Mouse (Mus musculus) neural tube, embryonic 13.5 days (tissue): ENCODE measurements around the gene Slc41a3. TPM values are rescaled to one million over a fixed set of nuclear protein-coding genes. Genes with fewer than 3 reads are reported as not detected.
A peak's percentile ranks its signal among the peaks of the same experiment; 100 is the strongest.

ENCODE experiments used
- ATAC-seq: fragments of 200-750 bp; cut with Nextera tagmentation; 2 replicates; pipeline ENCODE4 v1.8.0; 2017; ENCODE audit warnings: low read depth, mild to moderate bottlenecking, moderate TSS enrichment, moderate library complexity
- H3K27ac ChIP-seq: fragments of 300-500 bp; sonication (generic); replicated peaks from 2 replicates; pipeline ENCODE4 v1.5.1; 2015; ENCODE audit warnings: moderate library complexity, mild to moderate bottlenecking, inconsistent platforms
- H3K27me3 ChIP-seq: fragments of 300-500 bp; sonication (generic); 2 replicates; pipeline ENCODE4 v1.6.1; 2015; ENCODE audit warnings: mild to moderate bottlenecking, inconsistent platforms
- H3K36me3 ChIP-seq: fragments of 300-500 bp; sonication (generic); 2 replicates; pipeline ENCODE4 v1.6.1; 2015; ENCODE audit warnings: mild to moderate bottlenecking, inconsistent platforms
- H3K4me1 ChIP-seq: fragments of 300-500 bp; sonication (generic); replicated peaks from 2 replicates; pipeline ENCODE4 v1.6.1; 2015; ENCODE audit warnings: inconsistent platforms
- H3K4me2 ChIP-seq: fragments of 300-500 bp; sonication (generic); 2 replicates; pipeline ENCODE4 v1.6.1; 2015; ENCODE audit warnings: inconsistent platforms, mild to moderate bottlenecking, moderate library complexity
- H3K4me3 ChIP-seq: fragments of 300-500 bp; sonication (generic); 2 replicates; pipeline ENCODE4 v1.5.1; 2015; ENCODE audit warnings: mild to moderate bottlenecking, inconsistent platforms
- H3K9ac ChIP-seq: fragments of 300-500 bp; sonication (generic); 2 replicates; pipeline ENCODE4 v1.6.1; 2015; ENCODE audit warnings: moderate library complexity, mild to moderate bottlenecking, inconsistent platforms
- H3K9me3 ChIP-seq: fragments of 300-500 bp; sonication (generic); 2 replicates; pipeline ENCODE4 v1.6.1; 2016; ENCODE audit warnings: inconsistent platforms
- WGBS: fragments of 180-500 bp; shearing (Covaris S2); methylation state at CpG from one replicate; pipeline ENCODE4 v1.1.7; 2015; 5-methylcytosine and 5-hydroxymethylcytosine counted together
- polyA plus RNA-seq: library from polyadenylated mRNA; unstranded; fragments of >200 nt; fragmentation: Nextera tagmentation; extraction: Ambion mirVana; gene quantifications from 2 replicates; pipeline ENCODE4 v1.2.1, GENCODE M21; 2015

Gene Slc41a3
- polyA plus RNA-seq, 1 experiment from 2014 or later: 5.8 TPM

DNA sequence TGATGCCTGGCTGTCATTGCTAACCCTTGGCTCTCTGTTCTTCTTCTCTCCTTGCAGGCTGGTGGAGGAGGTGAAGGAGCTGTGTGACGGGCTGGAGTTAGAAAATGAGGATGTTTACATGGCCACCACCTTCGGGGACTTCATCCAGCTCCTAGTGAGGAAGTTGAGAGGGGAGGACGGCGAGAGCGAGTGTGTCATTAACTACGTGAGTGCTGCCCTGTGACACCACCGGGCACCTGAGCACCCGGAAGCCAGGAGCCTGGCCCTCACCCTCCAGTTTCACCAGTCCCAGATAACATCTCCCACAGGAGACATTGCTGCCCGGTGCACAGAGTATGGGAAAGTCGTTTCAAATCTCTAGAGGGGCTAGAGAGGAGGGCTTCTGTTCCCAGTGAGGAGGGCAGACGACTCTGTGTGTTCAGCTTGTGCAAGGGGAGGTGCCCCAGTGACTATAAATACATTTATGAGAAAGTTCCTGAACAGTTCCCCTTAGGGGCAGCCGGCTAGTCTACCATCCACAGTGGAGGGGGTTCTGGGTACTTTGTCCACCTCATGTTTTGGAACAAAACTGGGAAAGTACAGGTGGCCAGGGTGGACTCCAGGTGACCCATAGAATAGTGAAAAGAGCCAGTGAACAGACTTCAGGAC is 34.7 kb upstream of the Slc41a3 start:
- H3K27ac ChIP-seq: no peak overlapping the region
- H3K9ac ChIP-seq: no peak overlapping the region
- no peak for ATAC-seq
- peaks cover 19% of the 10 kb centered on the region for H3K4me1 ChIP-seq
- H3K4me2 ChIP-seq: no peak overlapping the region
- WGBS: 67% methylated on average over 12 of the region's 12 CpGs
- H3K27me3 ChIP-seq: no peaks in the 10 kb centered on the region
- no peaks in the 10 kb centered on the region for H3K36me3 ChIP-seq
- no peaks in the 10 kb centered on the region for H3K9me3 ChIP-seq
- no peak overlapping the region for H3K4me3 ChIP-seq

- Histone ChIP-seq H3K4me3 (no peak overlapping the region), H3K9me3 (no peaks in the 10 kb centered on the region), H3K9ac (no peak overlapping the region), H3K4me1 (peaks cover 17% of the 10 kb centered on the region), H3K27ac (no peak overlapping the region), H3K4me2 (no peak overlapping the region), H3K27me3 (no peaks in the 10 kb centered on the region), H3K36me3 (no peaks in the 10 kb centered on the region)
- WGBS: 85% methylated on average over 8 of the region's 8 CpGs
- no peak for ATAC-seq
These were observed 34.1 kb upstream of the Slc41a3 start for GRCm38 (mm10) chr6:90570392-90570791.

GRCm38 (mm10) chr6:90575261-90575715 is 29.2 kb upstream of the Slc41a3 start:
- ATAC-seq: peak; percentile 51
- H3K36me3 ChIP-seq: no peaks in the 10 kb centered on the region
- no peak overlapping the region for H3K9ac ChIP-seq
- no peaks in the 10 kb centered on the region for H3K9me3 ChIP-seq
- WGBS: 46% methylated on average over 3 of the region's 3 CpGs
- H3K4me3 ChIP-seq: no peak overlapping the region
- H3K4me2 ChIP-seq: no peak overlapping the region
- H3K27me3 ChIP-seq: no peaks in the 10 kb centered on the region
- H3K4me1 ChIP-seq: peaks cover 9% of the 10 kb centered on the region
- 0 out of 2 replicates have a peak overlapping the region, but pooled peaks have one; percentile 18 for H3K27ac ChIP-seq

DNA sequence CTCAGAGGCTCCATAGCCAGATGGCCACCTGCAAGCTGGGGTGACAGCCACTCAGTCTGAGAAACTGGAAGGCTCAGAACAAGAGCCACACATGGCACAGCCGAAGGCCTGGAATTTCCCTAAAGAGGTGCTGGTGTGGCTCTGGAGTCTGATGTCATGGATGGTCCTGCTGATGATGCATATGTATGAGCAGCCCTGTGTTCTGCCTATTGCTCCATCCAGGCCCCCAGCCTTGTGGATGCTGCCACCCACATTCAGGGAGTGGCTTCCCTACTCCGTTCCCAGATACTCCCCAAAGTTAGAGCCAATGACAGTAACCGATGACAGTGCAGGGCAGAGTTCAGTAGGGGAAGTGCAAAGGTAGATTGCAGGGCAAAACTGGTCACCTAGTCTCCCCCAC is 26.4 kb upstream of the Slc41a3 start:
- Histone ChIP-seq H3K9me3 (no peaks in the 10 kb centered on the region), H3K27me3 (no peaks in the 10 kb centered on the region), H3K27ac (no peak overlapping the region), H3K9ac (no peak overlapping the region), H3K4me2 (no peak overlapping the region), H3K4me1 (peaks cover 8% of the 10 kb centered on the region), H3K4me3 (no peak overlapping the region), H3K36me3 (no peaks in the 10 kb centered on the region)
- WGBS: 50% methylated on average over 3 of the region's 3 CpGs
- ATAC-seq: no peak

DNA sequence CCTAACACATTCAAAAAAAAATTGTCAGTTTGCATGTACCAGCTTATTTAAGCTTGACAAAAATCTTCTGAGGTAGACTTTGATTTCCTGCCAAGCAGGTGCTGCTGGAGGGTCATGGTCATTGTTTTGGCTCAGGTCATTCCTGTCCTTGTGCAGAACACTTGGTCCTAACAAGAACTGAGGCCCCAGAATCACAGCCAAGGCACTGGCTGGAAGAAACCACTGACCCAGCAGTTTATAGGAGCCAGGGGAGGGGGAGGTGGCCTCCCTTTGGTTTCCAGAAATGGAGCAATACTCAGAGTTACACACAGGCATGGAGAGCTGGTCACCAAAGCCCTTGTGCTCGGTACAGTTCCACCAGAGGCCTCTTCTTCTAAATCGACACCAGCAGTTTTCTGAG is 22.2 kb upstream of the Slc41a3 start:
- H3K9ac ChIP-seq: no peak overlapping the region
- H3K4me3 ChIP-seq: no peak overlapping the region
- H3K9me3 ChIP-seq: no peaks in the 10 kb centered on the region
- 87% methylated on average over 2 of the region's 2 CpGs for WGBS
- no peak overlapping the region for H3K27ac ChIP-seq
- H3K36me3 ChIP-seq: no peaks in the 10 kb centered on the region
- no peaks in the 10 kb centered on the region for H3K27me3 ChIP-seq
- ATAC-seq: no peak
- 0 out of 2 replicates have a peak, but pooled peaks cover 4% of the 10 kb centered on the region for H3K4me1 ChIP-seq
- H3K4me2 ChIP-seq: no peak overlapping the region

GRCm38 (mm10) chr6:90588113-90588512 is 16.4 kb upstream of the Slc41a3 start:
- Histone ChIP-seq H3K9ac (no peak overlapping the region), H3K36me3 (no peaks in the 10 kb centered on the region), H3K27ac (no peak overlapping the region), H3K27me3 (no peaks in the 10 kb centered on the region), H3K4me3 (no peak overlapping the region), H3K4me1 (no peaks in the 10 kb centered on the region), H3K9me3 (no peaks in the 10 kb centered on the region), H3K4me2 (no peak overlapping the region)
- ATAC-seq: no peak
- WGBS: 73% methylated on average over 5 of the region's 5 CpGs

DNA sequence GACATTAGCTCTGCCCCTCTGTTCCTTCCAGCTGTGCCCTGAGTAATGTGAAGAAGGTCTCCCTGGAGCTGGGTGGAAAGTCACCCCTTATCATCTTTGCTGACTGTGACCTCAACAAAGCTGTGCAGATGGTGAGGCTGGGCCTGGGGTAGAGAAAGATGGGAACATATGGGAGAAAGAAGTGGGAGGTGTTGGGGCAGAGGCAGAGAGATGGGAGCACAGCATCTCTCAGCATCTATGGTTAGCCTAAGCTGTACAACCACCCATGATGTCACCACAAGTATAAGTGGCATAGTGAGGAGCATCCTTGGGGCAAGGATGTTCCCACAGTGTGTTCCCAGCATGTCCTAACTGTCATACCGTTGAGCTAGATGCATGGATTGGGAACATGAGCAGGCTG is 13.8 kb upstream of the Slc41a3 start:
- H3K9me3 ChIP-seq: no peaks in the 10 kb centered on the region
- no peak for ATAC-seq
- no peaks in the 10 kb centered on the region for H3K27me3 ChIP-seq
- H3K9ac ChIP-seq: no peak overlapping the region
- no peaks in the 10 kb centered on the region for H3K36me3 ChIP-seq
- H3K27ac ChIP-seq: no peak overlapping the region
- no peak overlapping the region for H3K4me2 ChIP-seq
- H3K4me3 ChIP-seq: no peak overlapping the region
- no peaks in the 10 kb centered on the region for H3K4me1 ChIP-seq
- 91% methylated on average over 1 of the region's 1 CpGs for WGBS

- Histone ChIP-seq H3K27ac (no peak overlapping the region), H3K9ac (no peak overlapping the region)
These were observed 9.6 kb upstream of the Slc41a3 start for GRCm38 (mm10) chr6:90594972-90595371.

GRCm38 (mm10) chr6:90597060-90597459 is 7.5 kb upstream of the Slc41a3 start:
- H3K4me2 ChIP-seq: no peak overlapping the region
- no peak overlapping the region for H3K9ac ChIP-seq
- no peak overlapping the region for H3K4me3 ChIP-seq
- H3K36me3 ChIP-seq: no peaks in the 10 kb centered on the region
- WGBS: 93% methylated on average over 4 of the region's 4 CpGs
- ATAC-seq: no peak
- H3K27ac ChIP-seq: no peak overlapping the region
- no peaks in the 10 kb centered on the region for H3K9me3 ChIP-seq
- no peaks in the 10 kb centered on the region for H3K4me1 ChIP-seq
- no peaks in the 10 kb centered on the region for H3K27me3 ChIP-seq

More at GRCm38 (mm10) chr6:90594972-90595371, 9.6 kb upstream of the Slc41a3 start:
- no peak overlapping the region for H3K4me3 ChIP-seq
- no peaks in the 10 kb centered on the region for H3K27me3 ChIP-seq
- H3K4me2 ChIP-seq: no peak overlapping the region
- H3K9me3 ChIP-seq: no peaks in the 10 kb centered on the region
- no peak for ATAC-seq
- no peaks in the 10 kb centered on the region for H3K36me3 ChIP-seq
- WGBS: 74% methylated on average over 1 of the region's 1 CpGs
- no peaks in the 10 kb centered on the region for H3K4me1 ChIP-seq

- H3K9ac ChIP-seq: no peak overlapping the region
- 96% methylated on average over 2 of the region's 2 CpGs for WGBS
- H3K27ac ChIP-seq: no peak overlapping the region
- no peaks in the 10 kb centered on the region for H3K9me3 ChIP-seq
- no peaks in the 10 kb centered on the region for H3K36me3 ChIP-seq
- no peak for ATAC-seq
- H3K4me2 ChIP-seq: no peak overlapping the region
- H3K4me3 ChIP-seq: no peak overlapping the region
- no peaks in the 10 kb centered on the region for H3K27me3 ChIP-seq
- H3K4me1 ChIP-seq: no peaks in the 10 kb centered on the region
These were observed 6.9 kb upstream of the Slc41a3 start for GRCm38 (mm10) chr6:90597592-90597991.

- H3K9ac ChIP-seq: no peak overlapping the region
- ATAC-seq: no peak
- 90% methylated on average over 6 of the region's 6 CpGs for WGBS
These were observed 6.3 kb upstream of the Slc41a3 start for GRCm38 (mm10) chr6:90598197-90598596.

DNA sequence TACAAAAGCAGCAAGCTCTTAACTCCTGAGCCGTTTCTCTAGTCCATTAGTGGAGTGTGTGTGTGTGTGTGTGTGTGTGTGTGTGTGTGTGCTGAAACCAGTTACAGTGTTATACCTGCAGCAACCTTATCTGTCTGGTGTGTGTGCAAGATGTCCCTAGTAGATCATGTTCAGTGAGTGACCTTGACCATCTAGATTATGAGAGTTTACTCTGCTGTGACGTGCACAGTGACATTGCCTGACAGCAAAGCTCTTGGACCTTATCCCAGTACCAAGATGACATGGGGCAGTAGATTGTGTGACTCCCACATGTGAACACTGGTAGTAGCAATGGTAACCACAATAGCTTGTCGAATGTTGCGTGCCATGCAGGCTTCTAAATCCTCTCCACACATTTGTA is 4.2 kb upstream of the Slc41a3 start:
- no peaks in the 10 kb centered on the region for H3K27me3 ChIP-seq
- H3K4me3 ChIP-seq: no peak overlapping the region
- H3K36me3 ChIP-seq: no peaks in the 10 kb centered on the region
- H3K9me3 ChIP-seq: no peaks in the 10 kb centered on the region
- 87% methylated on average over 4 of the region's 4 CpGs for WGBS
- H3K4me2 ChIP-seq: no peak overlapping the region
- no peak overlapping the region for H3K27ac ChIP-seq
- no peak for ATAC-seq
- H3K4me1 ChIP-seq: peaks cover 5% of the 10 kb centered on the region; the same call in 1 of the 2 replicates
- no peak overlapping the region for H3K9ac ChIP-seq

More at GRCm38 (mm10) chr6:90598197-90598596, 6.3 kb upstream of the Slc41a3 start:
- no peak overlapping the region for H3K4me2 ChIP-seq
- H3K4me1 ChIP-seq: no peaks in the 10 kb centered on the region
- H3K9me3 ChIP-seq: no peaks in the 10 kb centered on the region
- no peaks in the 10 kb centered on the region for H3K36me3 ChIP-seq
- no peak overlapping the region for H3K27ac ChIP-seq
- no peak overlapping the region for H3K4me3 ChIP-seq
- no peaks in the 10 kb centered on the region for H3K27me3 ChIP-seq

GRCm38 (mm10) chr6:90601736-90602135 is 2.8 kb upstream of the Slc41a3 start:
- no peak for ATAC-seq
- WGBS: 61% methylated on average over 7 of the region's 7 CpGs

More at GRCm38 (mm10) chr6:90601736-90602135, 2.8 kb upstream of the Slc41a3 start:
- Histone ChIP-seq H3K36me3 (no peaks in the 10 kb centered on the region), H3K9ac (no peak overlapping the region), H3K4me2 (no peak overlapping the region), H3K27ac (no peak overlapping the region), H3K4me1 (peaks cover 12% of the 10 kb centered on the region), H3K9me3 (no peaks in the 10 kb centered on the region), H3K4me3 (no peak overlapping the region), H3K27me3 (peaks cover 2% of the 10 kb centered on the region; the same call in 1 of the 2 replicates)
